Mouse (Mus musculus) heart, postnatal 0 days (tissue): ENCODE measurements around the gene Gpr165.

Experiments used
- CTCF ChIP-seq: IDR thresholded peaks from 2 replicates; pipeline ENCODE4 v1.5.1; 2016; ENCODE audit warnings: antibody characterized with exemption, control low read depth, low read depth
- EP300 ChIP-seq: IDR thresholded peaks from 2 replicates; pipeline ENCODE4 v1.6.1; 2016; ENCODE audit warnings: antibody characterized with exemption, low read depth

- TF ChIP-seq CTCF (no peak), EP300 (no peak)
These were observed at the start of gene Gpr165 for GRCm38 (mm10) chrX:96712907-96713774.
